Mouse (Mus musculus): ENCODE data around the gene Zfp775. TPM values are rescaled to one million over a fixed set of nuclear protein-coding genes. Genes with fewer than 3 reads are reported as not detected.

Gene Zfp775
- total RNA-seq, 2 experiments from 2014 or later: 5.1 TPM

Other genes starting within 250 kb of the Zfp775 start
- gene Krba1, start 206.5 kb upstream of the Zfp775 start, total RNA-seq (2021): 10 to 100 TPM; 12.3 to 16.1 TPM
- 10 to 100 TPM; 17.6 to 20.1 TPM for gene Zfp467, start 156.2 kb upstream of the Zfp775 start, total RNA-seq (2021)
- gene Sspo, start 153.8 kb upstream of the Zfp775 start, total RNA-seq (2021): under 1 TPM; 0.16 to 0.27 TPM
- gene Atp6v0e2, start 64.4 kb upstream of the Zfp775 start, total RNA-seq (2021): 10 to 100 TPM; 42.3 to 47.3 TPM
- gene Lrrc61, start 47.3 kb upstream of the Zfp775 start, total RNA-seq (2021): 10 to 100 TPM; 11.9 to 14.1 TPM
- 10 to 100 TPM; 40.1 to 47.0 TPM for gene Rarres2, start 29.3 kb upstream of the Zfp775 start, total RNA-seq (2021)
- not detected for gene Gm45021, start 12.5 kb upstream of the Zfp775 start, total RNA-seq (2021)
- gene Repin1, start 8.2 kb upstream of the Zfp775 start, total RNA-seq (2021): 10 to 100 TPM; 18.5 to 25.2 TPM
- gene Gm44965, start 8.1 kb upstream of the Zfp775 start, total RNA-seq (2021): 1 to 10 TPM in 1 of 2 experiments, not detected in 1; 5.4 TPM
- gene AI854703, start 24.7 kb downstream of the Zfp775 start, total RNA-seq (2021): under 1 TPM; 0.36 to 0.47 TPM
- 1 to 10 TPM; 4.0 to 7.4 TPM for gene Gimap8, start 45.2 kb downstream of the Zfp775 start, total RNA-seq (2021)
- 1 to 10 TPM; 2.2 to 2.3 TPM for gene Gimap9, start 74.1 kb downstream of the Zfp775 start, total RNA-seq (2021)
- gene Gimap4, start 82.5 kb downstream of the Zfp775 start, total RNA-seq (2021): 10 to 100 TPM; 13.5 to 16.5 TPM
- 10 to 100 TPM; 24.2 to 29.4 TPM for gene Gimap6, start 106.2 kb downstream of the Zfp775 start, total RNA-seq (2021)
- gene Gm28053, start 116.5 kb downstream of the Zfp775 start, total RNA-seq (2021): 1 to 10 TPM; 2.1 to 5.2 TPM
- not detected for gene Gimap7, start 116.6 kb downstream of the Zfp775 start, total RNA-seq (2021)
- gene Gimap1, start 137.0 kb downstream of the Zfp775 start, total RNA-seq (2021): 1 to 10 TPM; 7.9 to 9.1 TPM
- gene Gimap5, start 144.1 kb downstream of the Zfp775 start, total RNA-seq (2021): 1 to 10 TPM; 4.9 to 7.4 TPM
- gene Gimap3, start 168.8 kb downstream of the Zfp775 start, total RNA-seq (2021): under 1 TPM; 0.16 to 0.20 TPM
- 10 to 100 TPM; 10.8 to 15.2 TPM for gene Tmem176a, start 238.9 kb downstream of the Zfp775 start, total RNA-seq (2021)
- 10 to 100 TPM; 32.9 to 45.7 TPM for gene Tmem176b, start 239.4 kb downstream of the Zfp775 start, total RNA-seq (2021)

Measured in gastrocnemius, postnatal 10 days (tissue).